Mouse (Mus musculus): Measurements from ENCODE around the gene Btbd8. TPM values are rescaled to one million over a fixed set of nuclear protein-coding genes. Genes with fewer than 3 reads are reported as not detected.

The Btbd8 gene
- polyA plus RNA-seq (2015; fragmentation: Illumina TruSeq; extraction: RNeasy Lipid Tissue Mini Kit (QIAGEN cat#74804); ENCODE audit: insufficient read depth, low read depth, low replicate concordance): 1.7 TPM

GRCm38 (mm10) chr5:107437464-107438281 is at the start of gene Btbd8:
TSS of gene Btbd8 (plus strand) at chr5:107437997.

GRCm38 (mm10) chr5:107402436-107402835 is 35.4 kb upstream of the Btbd8 start, which contains the start of gene Ephx4:
TSS of gene Ephx4 (plus strand) at chr5:107402736.

DNA sequence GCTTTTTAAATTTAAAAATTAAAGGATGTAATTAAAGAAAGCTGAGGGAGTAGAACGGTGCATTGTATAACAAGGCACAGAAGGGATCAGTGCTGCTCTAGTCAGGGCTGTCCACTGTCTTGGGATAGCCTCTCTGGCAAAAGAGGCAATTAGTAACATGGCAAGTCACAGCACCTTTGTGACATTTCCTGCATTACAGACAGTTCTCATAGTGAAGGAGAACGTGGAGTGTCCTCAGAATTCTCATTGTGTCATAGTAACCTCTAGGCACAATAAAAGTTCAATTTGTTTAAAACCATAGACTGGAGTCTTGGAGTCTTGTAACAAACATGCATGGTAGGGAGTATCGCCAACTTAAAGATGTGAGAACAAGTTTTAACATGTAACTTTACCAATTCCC is 6.5 kb upstream of the Btbd8 start, which contains the start of gene Lpcat2b:
Gene Lpcat2b (plus strand): TSS at position 301 of the 400 bp plus-strand sequence.

DNA sequence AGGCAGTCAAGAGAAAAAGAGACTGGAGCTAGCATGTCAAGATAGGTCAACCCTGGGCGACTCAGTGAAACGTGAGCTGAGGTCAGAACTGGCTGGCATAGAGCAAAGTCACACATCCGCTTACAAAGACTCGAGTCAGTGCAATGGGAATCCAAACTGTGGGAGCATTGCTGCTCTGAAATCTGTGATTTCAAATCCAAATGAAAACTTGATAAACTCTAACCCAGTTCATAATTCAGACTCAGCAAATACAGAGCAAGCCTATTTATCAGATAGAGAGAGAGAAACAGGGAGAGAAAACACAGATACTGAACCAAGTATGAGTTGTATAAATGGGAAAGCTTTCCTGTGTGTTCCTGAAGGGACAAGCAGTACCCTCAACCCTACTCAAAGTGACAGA is 69.5 kb downstream of the Btbd8 start, which contains the start of gene Gm42669:
Gene Gm42669 (plus strand): TSS at position 301 of the 400 bp plus-strand sequence.

GRCm38 (mm10) chr5:107534581-107534980 is 96.8 kb downstream of the Btbd8 start, which contains the start of gene 1700028K03Rik:
TSS of gene 1700028K03Rik (plus strand) at chr5:107534709.

Other genes with a start within 250 kb of the Btbd8 start
- 10.5 TPM for gene Tgfbr3, start 148.4 kb upstream of the Btbd8 start, polyA plus RNA-seq (2015; fragmentation: Illumina TruSeq; extraction: RNeasy Lipid Tissue Mini Kit (QIAGEN cat#74804); ENCODE audit: insufficient read depth, low read depth, low replicate concordance)
- 0.90 TPM for gene Brdt, start 106.8 kb upstream of the Btbd8 start, polyA plus RNA-seq (2015; fragmentation: Illumina TruSeq; extraction: RNeasy Lipid Tissue Mini Kit (QIAGEN cat#74804); ENCODE audit: insufficient read depth, low read depth, low replicate concordance)
- not detected for gene Ephx4, start 35.3 kb upstream of the Btbd8 start, polyA plus RNA-seq (2015; fragmentation: Illumina TruSeq; extraction: RNeasy Lipid Tissue Mini Kit (QIAGEN cat#74804); ENCODE audit: insufficient read depth, low read depth, low replicate concordance)
- gene Lpcat2b, start 6.4 kb upstream of the Btbd8 start, polyA plus RNA-seq (2015; fragmentation: Illumina TruSeq; extraction: RNeasy Lipid Tissue Mini Kit (QIAGEN cat#74804); ENCODE audit: insufficient read depth, low read depth, low replicate concordance): not detected
- gene Gm42669, start 69.6 kb downstream of the Btbd8 start, polyA plus RNA-seq (2015; fragmentation: Illumina TruSeq; extraction: RNeasy Lipid Tissue Mini Kit (QIAGEN cat#74804); ENCODE audit: insufficient read depth, low read depth, low replicate concordance): not detected
- gene 1700028K03Rik, start 96.7 kb downstream of the Btbd8 start, polyA plus RNA-seq (2015; fragmentation: Illumina TruSeq; extraction: RNeasy Lipid Tissue Mini Kit (QIAGEN cat#74804); ENCODE audit: insufficient read depth, low read depth, low replicate concordance): not detected
- gene Rpap2, start 159.4 kb downstream of the Btbd8 start, polyA plus RNA-seq (2015; fragmentation: Illumina TruSeq; extraction: RNeasy Lipid Tissue Mini Kit (QIAGEN cat#74804); ENCODE audit: insufficient read depth, low read depth, low replicate concordance): 6.6 TPM
- gene Glmn, start 159.9 kb downstream of the Btbd8 start, polyA plus RNA-seq (2015; fragmentation: Illumina TruSeq; extraction: RNeasy Lipid Tissue Mini Kit (QIAGEN cat#74804); ENCODE audit: insufficient read depth, low read depth, low replicate concordance): 1.9 TPM